Mouse (Mus musculus) hindbrain, postnatal 0 days (tissue): Measurements from ENCODE around the gene Rsbn1l. TPM values are rescaled to one million over a fixed set of nuclear protein-coding genes. Genes with fewer than 3 reads are reported as not detected.
A peak's percentile ranks its signal among the peaks of the same experiment; 100 is the strongest.
"Not testable (repeated sequence)": the region's sequence is repeated elsewhere in the genome, so short reads cannot be mapped to it uniquely, and the experiment has no call there.

ENCODE experiments used
- ATAC-seq: fragments of 200-750 bp; cut with Nextera tagmentation; 2 replicates; pipeline ENCODE4 v1.8.0; 2017; ENCODE audit warnings: mild to moderate bottlenecking, moderate TSS enrichment, moderate library complexity
- DNase-seq: peaks from one replicate; pipeline ENCODE4 v3.0.0-alpha.2; 2015; ENCODE audit warnings: low spot score
- H3K27ac ChIP-seq: fragments of 300-500 bp; sonication (generic); 2 replicates; pipeline ENCODE4 v1.5.1; 2014; ENCODE audit warnings: mild to moderate bottlenecking
- H3K27me3 ChIP-seq: fragments of 300-500 bp; sonication (generic); 2 replicates; pipeline ENCODE4 v1.6.1; 2014; ENCODE audit warnings: low read length, mixed read lengths; ENCODE audit not compliant: insufficient read depth
- H3K36me3 ChIP-seq: fragments of 300-500 bp; sonication (generic); 2 replicates; pipeline ENCODE4 v1.6.1; 2014; ENCODE audit warnings: low read length, mixed read lengths; ENCODE audit not compliant: insufficient read depth
- H3K4me1 ChIP-seq: fragments of 300-500 bp; sonication (generic); 2 replicates; pipeline ENCODE4 v1.6.1; 2014; ENCODE audit warnings: antibody characterized with exemption, low read length, mixed read lengths; ENCODE audit not compliant: insufficient read depth
- H3K4me2 ChIP-seq: fragments of 300-500 bp; sonication (generic); 2 replicates; pipeline ENCODE4 v1.6.1; 2014; ENCODE audit warnings: low read depth, mild to moderate bottlenecking, low read length, moderate library complexity, mixed read lengths
- H3K4me3 ChIP-seq: fragments of 300-500 bp; sonication (generic); 2 replicates; pipeline ENCODE4 v1.5.1; 2014; ENCODE audit warnings: low read length
- H3K9ac ChIP-seq: fragments of 300-500 bp; sonication (generic); replicated peaks from 2 replicates; pipeline ENCODE4 v1.6.1; 2014; ENCODE audit warnings: mild to moderate bottlenecking, low read length, moderate library complexity, mixed read lengths
- H3K9me3 ChIP-seq: fragments of 300-500 bp; sonication (generic); 2 replicates; pipeline ENCODE4 v1.6.1; 2016; ENCODE audit warnings: low read length, mixed read lengths
- CTCF ChIP-seq: IDR thresholded peaks from 2 replicates; pipeline ENCODE4 v1.5.1; 2016; ENCODE audit warnings: antibody characterized with exemption, control low read depth, low read depth
- WGBS: fragments of 180-500 bp; shearing (Covaris S2); extraction: QIAGEN DNeasy Blood & Tissue Kit; methylation state at CpG from one replicate; pipeline ENCODE4 v1.1.7; 2014; 5-methylcytosine and 5-hydroxymethylcytosine counted together
- polyA plus RNA-seq: library from polyadenylated mRNA; unstranded; fragments of >200 nt; fragmentation: Nextera tagmentation; extraction: Ambion mirVana; gene quantifications from 2 replicates; pipeline ENCODE4 v1.2.1, GENCODE M21; 2015
- total RNA-seq: library from RNA; depleted of rRNA; stranded (reverse); fragments of >200 nt; gene quantifications from 2 replicates; pipeline ENCODE4 v1.2.3, GENCODE M21; 2014

Gene Rsbn1l
- total and polyA plus RNA-seq, 2 experiments from 2014 or later, result 3.7 to 4.5 TPM

- under 1% methylated on average over 79 of the region's 88 CpGs for WGBS
Measured at GRCm38 (mm10) chr5:20950855-20951650, 5.1 kb downstream of the Rsbn1l start.

GRCm38 (mm10) chr5:20950516-20950854, 5.7 kb downstream of the Rsbn1l start:
- Histone ChIP-seq H3K9ac (peak overlapping the region; percentile 90), H3K27ac (peak overlapping the region; percentile 99), H3K4me1 (peaks cover 6% of the 10 kb centered on the region; the same call in 1 of the 2 replicates), H3K9me3 (no peaks in the 10 kb centered on the region), H3K4me2 (peak overlapping the region; percentile 64), H3K27me3 (no peaks in the 10 kb centered on the region), H3K36me3 (no peaks in the 10 kb centered on the region), H3K4me3 (peak overlapping the region; percentile 82)
- no peak for DNase-seq
- under 1% methylated on average over 9 of the region's 9 CpGs for WGBS
- peak; percentile 16; the same call in 1 of the 2 replicates for ATAC-seq
- TF ChIP-seq CTCF, result no peak

More at GRCm38 (mm10) chr5:20950855-20951650, 5.1 kb downstream of the Rsbn1l start:
- H3K9me3 ChIP-seq, result no peaks in the 10 kb centered on the region
- H3K4me3 ChIP-seq, result peak overlapping the region; percentile 82
- H3K4me2 ChIP-seq, result peak overlapping the region; percentile 64
- H3K36me3 ChIP-seq, result no peaks in the 10 kb centered on the region
- peak overlapping the region; percentile 99 for H3K27ac ChIP-seq
- H3K9ac ChIP-seq, result peak overlapping the region; percentile 90
- no peaks in the 10 kb centered on the region for H3K27me3 ChIP-seq
- DNase-seq (peak; percentile 67), ATAC-seq (peak; percentile 77)
- peaks cover 6% of the 10 kb centered on the region; the same call in 1 of the 2 replicates for H3K4me1 ChIP-seq
- TF ChIP-seq CTCF, result no peak

- Histone ChIP-seq H3K36me3 (no peaks in the 10 kb centered on the region), H3K4me2 (peak overlapping the region; percentile 64), H3K4me1 (peaks cover 6% of the 10 kb centered on the region; the same call in 1 of the 2 replicates), H3K9ac (peak overlapping the region; percentile 90), H3K9me3 (no peaks in the 10 kb centered on the region), H3K4me3 (peak overlapping the region; percentile 82), H3K27ac (0 out of 2 replicates have a peak overlapping the region, but pooled peaks have one; percentile 99), H3K27me3 (no peaks in the 10 kb centered on the region)
- TF ChIP-seq CTCF, result no peak
- 1% methylated on average over 5 of the region's 5 CpGs for WGBS
- DNase-seq, result no peak
- ATAC-seq, result no peak
Measured at GRCm38 (mm10) chr5:20950093-20950492, 6.1 kb downstream of the Rsbn1l start.

- Histone ChIP-seq H3K4me1 (peaks cover 6% of the 10 kb centered on the region; the same call in 1 of the 2 replicates), H3K4me3 (no peak overlapping the region), H3K27me3 (no peaks in the 10 kb centered on the region), H3K9ac (no peak overlapping the region), H3K36me3 (no peaks in the 10 kb centered on the region), H3K9me3 (no peaks in the 10 kb centered on the region), H3K27ac (no peak overlapping the region), H3K4me2 (no peak overlapping the region)
- ATAC-seq (no peak), DNase-seq (no peak)
- no peak for TF ChIP-seq CTCF
- WGBS, result 81% methylated on average over 6 of the region's 6 CpGs
Measured at GRCm38 (mm10) chr5:20946906-20947305, 9.3 kb downstream of the Rsbn1l start.

- ATAC-seq, result no peak
- WGBS, result 79% methylated on average over 13 of the region's 13 CpGs
Measured at GRCm38 (mm10) chr5:20944961-20945748, 11.0 kb downstream of the Rsbn1l start.

GRCm38 (mm10) chr5:20943791-20944190, 12.4 kb downstream of the Rsbn1l start:
- H3K27me3 ChIP-seq, H3K4me3 ChIP-seq, H3K27ac ChIP-seq, DNase-seq, ATAC-seq, H3K9ac ChIP-seq, H3K4me1 ChIP-seq, H3K4me2 ChIP-seq, H3K9me3 ChIP-seq, H3K36me3 ChIP-seq: not testable (repeated sequence)
- WGBS, result 88% methylated on average over 3 of the region's 4 CpGs

More at GRCm38 (mm10) chr5:20944961-20945748, 11.0 kb downstream of the Rsbn1l start:
- H3K27ac ChIP-seq, result no peak overlapping the region
- no peak for TF ChIP-seq CTCF
- no peaks in the 10 kb centered on the region for H3K9me3 ChIP-seq
- no peak for DNase-seq
- no peak overlapping the region for H3K9ac ChIP-seq
- H3K36me3 ChIP-seq, result no peaks in the 10 kb centered on the region
- H3K4me2 ChIP-seq, result no peak overlapping the region
- H3K4me1 ChIP-seq, result peaks cover 4% of the 10 kb centered on the region; the same call in 1 of the 2 replicates
- no peaks in the 10 kb centered on the region for H3K27me3 ChIP-seq
- H3K4me3 ChIP-seq, result no peak overlapping the region
